Mouse (Mus musculus): Measurements from ENCODE around the gene Aldh1a2.

- TF ChIP-seq FLI1 (IDR thresholded peaks at IDR 0.05; ENCODE audit: low read length) (no peak), GATA1 (IDR thresholded peaks at IDR 0.05; ENCODE audit: borderline replicate concordance, low read length) (no peak)
These were observed 47.1 kb upstream of the Aldh1a2 start, which contains the start of gene Aqp9 for GRCm38 (mm10) chr9:71168511-71168910.
